Mouse (Mus musculus) brain, embryonic 14.5 days (tissue): ENCODE measurements around the gene Gcc2.

ENCODE experiments used
- CTCF ChIP-seq: fragments of 200-500 bp; IDR thresholded peaks from 2 replicates; pipeline ENCODE4 v1.5.1; 2012; ENCODE audit warnings: inconsistent platforms, mild to moderate bottlenecking, moderate library complexity, borderline replicate concordance; ENCODE audit not compliant: insufficient read depth, insufficient read length; ENCODE audit errors: extremely low read depth
- POLR2A ChIP-seq: fragments of 200-500 bp; IDR thresholded peaks from 2 replicates; pipeline ENCODE4 v1.6.1; 2012; ENCODE audit warnings: mild to moderate bottlenecking, inconsistent platforms, borderline replicate concordance; ENCODE audit not compliant: poor library complexity, insufficient read depth, insufficient read length, severe bottlenecking; ENCODE audit errors: extremely low read depth

- no peak for TF ChIP-seq CTCF
- no peak for TF ChIP-seq POLR2A
These were observed 96.4 kb downstream of the Gcc2 start for GRCm38 (mm10) chr10:58351670-58352069.
